Mouse (Mus musculus): ENCODE results near the gene Ly6g5c. TPM values are rescaled to one million over a fixed set of nuclear protein-coding genes. Genes with fewer than 3 reads are reported as not detected.

Gene Ly6g5c
- polyA plus RNA-seq, 1 experiment, result 0.28 TPM

GRCm38 (mm10) chr17:35128996-35129395 is 20.9 kb downstream of the Ly6g5c start:
- Histone ChIP-seq H3K4me3 (replicated peaks; ENCODE audit: insufficient read depth, low read depth, low read length) (no peak overlapping the region), H3K4me1 (ENCODE audit: control insufficient read depth, insufficient read depth, low read length) (peaks cover 10% of the 10 kb centered on the region), H3K27me3 (ENCODE audit: control insufficient read depth, insufficient read depth, low read length) (no peaks in the 10 kb centered on the region), H3K27ac (ENCODE audit: insufficient read depth, low read length) (no peak overlapping the region)
- no peak for DNase-seq
- WGBS, result 51% methylated on average over 11 of the region's 11 CpGs
- TF ChIP-seq POLR2A (IDR thresholded peaks at IDR 0.05; ENCODE audit: borderline replicate concordance, insufficient read depth, low read length) (no peak), CTCF (IDR thresholded peaks at IDR 0.05; ENCODE audit: borderline replicate concordance, insufficient read depth, low read depth, low read length) (no peak)

- peaks cover 6% of the 10 kb centered on the region; the same call in 1 of the 2 replicates for H3K4me1 ChIP-seq (ENCODE audit: control insufficient read depth, insufficient read depth, low read length)
Observed at GRCm38 (mm10) chr17:35131038-35131437, 23.0 kb downstream of the Ly6g5c start.

GRCm38 (mm10) chr17:35131500-35132173 is 23.6 kb downstream of the Ly6g5c start, which contains the start of gene Apom:
Apom (minus strand) TSS chr17:35132050.
- H3K27me3 ChIP-seq (ENCODE audit: control insufficient read depth, insufficient read depth, low read length), result no peaks in the 10 kb centered on the region
- 83% methylated on average over 15 of the region's 15 CpGs for WGBS
- no peak within 1 kb of the TSS for H3K27ac ChIP-seq (ENCODE audit: insufficient read depth, low read length)
- no peak for DNase-seq
- H3K4me1 ChIP-seq (ENCODE audit: control insufficient read depth, insufficient read depth, low read length), result peaks cover 6% of the 10 kb centered on the region
- TF ChIP-seq POLR2A (IDR thresholded peaks at IDR 0.05; ENCODE audit: borderline replicate concordance, insufficient read depth, low read length), result no peak
- TF ChIP-seq CTCF (IDR thresholded peaks at IDR 0.05; ENCODE audit: borderline replicate concordance, insufficient read depth, low read depth, low read length), result no peak
- no peak within 1 kb of the TSS for H3K4me3 ChIP-seq (replicated peaks; ENCODE audit: insufficient read depth, low read depth, low read length)

More at GRCm38 (mm10) chr17:35131038-35131437, 23.0 kb downstream of the Ly6g5c start:
- no peak overlapping the region for H3K27ac ChIP-seq (ENCODE audit: insufficient read depth, low read length)
- DNase-seq, result no peak
- H3K4me3 ChIP-seq (replicated peaks; ENCODE audit: insufficient read depth, low read depth, low read length), result no peak overlapping the region
- TF ChIP-seq POLR2A (IDR thresholded peaks at IDR 0.05; ENCODE audit: borderline replicate concordance, insufficient read depth, low read length) (no peak), CTCF (IDR thresholded peaks at IDR 0.05; ENCODE audit: borderline replicate concordance, insufficient read depth, low read depth, low read length) (no peak)
- WGBS, result 89% methylated on average over 8 of the region's 8 CpGs
- H3K27me3 ChIP-seq (ENCODE audit: control insufficient read depth, insufficient read depth, low read length), result no peaks in the 10 kb centered on the region

GRCm38 (mm10) chr17:35132174-35132560 is 24.1 kb downstream of the Ly6g5c start:
- WGBS, result 78% methylated on average over 3 of the region's 3 CpGs
- Histone ChIP-seq H3K4me1 (ENCODE audit: control insufficient read depth, insufficient read depth, low read length) (peaks cover 6% of the 10 kb centered on the region), H3K27ac (ENCODE audit: insufficient read depth, low read length) (no peak overlapping the region), H3K4me3 (replicated peaks; ENCODE audit: insufficient read depth, low read depth, low read length) (no peak overlapping the region), H3K27me3 (ENCODE audit: control insufficient read depth, insufficient read depth, low read length) (no peaks in the 10 kb centered on the region)
- no peak for DNase-seq
- TF ChIP-seq POLR2A (IDR thresholded peaks at IDR 0.05; ENCODE audit: borderline replicate concordance, insufficient read depth, low read length), result no peak
- TF ChIP-seq CTCF (IDR thresholded peaks at IDR 0.05; ENCODE audit: borderline replicate concordance, insufficient read depth, low read depth, low read length), result no peak

GRCm38 (mm10) chr17:35133517-35133916 is 25.4 kb downstream of the Ly6g5c start:
- no peak for DNase-seq
- no peak overlapping the region for H3K4me3 ChIP-seq (replicated peaks; ENCODE audit: insufficient read depth, low read depth, low read length)
- 88% methylated on average over 7 of the region's 7 CpGs for WGBS
- no peaks in the 10 kb centered on the region for H3K27me3 ChIP-seq (ENCODE audit: control insufficient read depth, insufficient read depth, low read length)
- TF ChIP-seq POLR2A (IDR thresholded peaks at IDR 0.05; ENCODE audit: borderline replicate concordance, insufficient read depth, low read length) (no peak), CTCF (IDR thresholded peaks at IDR 0.05; ENCODE audit: borderline replicate concordance, insufficient read depth, low read depth, low read length) (no peak)
- H3K4me1 ChIP-seq (ENCODE audit: control insufficient read depth, insufficient read depth, low read length), result peaks cover 2% of the 10 kb centered on the region
- H3K27ac ChIP-seq (ENCODE audit: insufficient read depth, low read length), result no peak overlapping the region

GRCm38 (mm10) chr17:35134801-35135590 is 26.9 kb downstream of the Ly6g5c start, which contains the start of gene Bag6:
Bag6 (plus strand) TSS chr17:35135178.
- Histone ChIP-seq H3K27me3 (ENCODE audit: control insufficient read depth, insufficient read depth, low read length) (no peaks in the 10 kb centered on the region), H3K4me1 (ENCODE audit: control insufficient read depth, insufficient read depth, low read length) (peaks cover 4% of the 10 kb centered on the region; the same call in 1 of the 2 replicates), H3K4me3 (replicated peaks; ENCODE audit: insufficient read depth, low read depth, low read length) (peak within 1 kb of the TSS; percentile 91), H3K27ac (ENCODE audit: insufficient read depth, low read length) (peak within 1 kb of the TSS; percentile 96)
- peak; percentile 70 for TF ChIP-seq POLR2A (IDR thresholded peaks at IDR 0.05; ENCODE audit: borderline replicate concordance, insufficient read depth, low read length)
- no peak for TF ChIP-seq CTCF (IDR thresholded peaks at IDR 0.05; ENCODE audit: borderline replicate concordance, insufficient read depth, low read depth, low read length)
- peak; percentile 93 to 98 for DNase-seq
- under 1% methylated on average over 66 of the region's 66 CpGs for WGBS

GRCm38 (mm10) chr17:35135591-35136320 is 27.7 kb downstream of the Ly6g5c start:
- Histone ChIP-seq H3K27me3 (ENCODE audit: control insufficient read depth, insufficient read depth, low read length) (no peaks in the 10 kb centered on the region), H3K4me1 (ENCODE audit: control insufficient read depth, insufficient read depth, low read length) (peaks cover 4% of the 10 kb centered on the region; the same call in 1 of the 2 replicates), H3K27ac (ENCODE audit: insufficient read depth, low read length) (peak overlapping the region; percentile 96), H3K4me3 (replicated peaks; ENCODE audit: insufficient read depth, low read depth, low read length) (peak overlapping the region; percentile 91)
- TF ChIP-seq POLR2A (IDR thresholded peaks at IDR 0.05; ENCODE audit: borderline replicate concordance, insufficient read depth, low read length), result no peak
- TF ChIP-seq CTCF (IDR thresholded peaks at IDR 0.05; ENCODE audit: borderline replicate concordance, insufficient read depth, low read depth, low read length), result no peak
- no peak for DNase-seq
- WGBS, result under 1% methylated on average over 43 of the region's 43 CpGs
